Mouse (Mus musculus): ENCODE measurements around the gene St6galnac3. TPM values are rescaled to one million over a fixed set of nuclear protein-coding genes. Genes with fewer than 3 reads are reported as not detected.

St6galnac3 gene
- polyA plus RNA-seq, 1 experiment from 2014 or later: 23.5 TPM

- ATAC-seq (ENCODE audit: low FRiP score): no peak
- Histone ChIP-seq H3K4me3 (replicated peaks) (no peak overlapping the region), H3K9me3 (replicated peaks) (no peaks in the 10 kb centered on the region), H3K4me1 (no peaks in the 10 kb centered on the region), H3K27me3 (replicated peaks) (no peaks in the 10 kb centered on the region), H3K27ac (replicated peaks) (no peak overlapping the region), H3K4me2 (no peak overlapping the region), H3K36me3 (no peaks in the 10 kb centered on the region), H3K9ac (replicated peaks) (no peak overlapping the region)
- 95% methylated on average over 10 of the region's 10 CpGs for WGBS
These were observed 42.7 kb downstream of the St6galnac3 start for GRCm38 (mm10) chr3:153682303-153682702.

GRCm38 (mm10) chr3:153681720-153682119, 43.3 kb downstream of the St6galnac3 start:
- H3K9ac ChIP-seq (replicated peaks): no peak overlapping the region
- ATAC-seq (ENCODE audit: low FRiP score): no peak

GRCm38 (mm10) chr3:153675832-153676231, 49.1 kb downstream of the St6galnac3 start:
- H3K27ac ChIP-seq (replicated peaks): no peak overlapping the region
- H3K36me3 ChIP-seq: no peaks in the 10 kb centered on the region
- ATAC-seq (ENCODE audit: low FRiP score): no peak
- no peaks in the 10 kb centered on the region for H3K9me3 ChIP-seq (replicated peaks)
- WGBS: 10% methylated on average over 7 of the region's 7 CpGs
- H3K9ac ChIP-seq (replicated peaks): no peak overlapping the region
- no peak overlapping the region for H3K4me2 ChIP-seq
- H3K27me3 ChIP-seq (replicated peaks): no peaks in the 10 kb centered on the region
- no peak overlapping the region for H3K4me3 ChIP-seq (replicated peaks)
- H3K4me1 ChIP-seq: peaks cover 8% of the 10 kb centered on the region; the same call in 1 of the 2 replicates

More at GRCm38 (mm10) chr3:153681720-153682119, 43.3 kb downstream of the St6galnac3 start:
- H3K4me3 ChIP-seq (replicated peaks): no peak overlapping the region
- no peaks in the 10 kb centered on the region for H3K9me3 ChIP-seq (replicated peaks)
- no peaks in the 10 kb centered on the region for H3K27me3 ChIP-seq (replicated peaks)
- H3K4me2 ChIP-seq: no peak overlapping the region
- H3K4me1 ChIP-seq: no peaks in the 10 kb centered on the region; the same call in 1 of the 2 replicates
- 93% methylated on average over 9 of the region's 9 CpGs for WGBS
- no peak overlapping the region for H3K27ac ChIP-seq (replicated peaks)
- no peaks in the 10 kb centered on the region for H3K36me3 ChIP-seq

GRCm38 (mm10) chr3:153675073-153675472, 49.9 kb downstream of the St6galnac3 start:
- Histone ChIP-seq H3K9ac (replicated peaks) (no peak overlapping the region), H3K27ac (replicated peaks) (no peak overlapping the region), H3K9me3 (replicated peaks) (no peaks in the 10 kb centered on the region), H3K36me3 (no peaks in the 10 kb centered on the region), H3K27me3 (replicated peaks) (no peaks in the 10 kb centered on the region), H3K4me1 (peaks cover 8% of the 10 kb centered on the region; the same call in 1 of the 2 replicates), H3K4me3 (replicated peaks) (no peak overlapping the region), H3K4me2 (peak overlapping the region; percentile 21; the same call in 1 of the 2 replicates)
- no peak for ATAC-seq (ENCODE audit: low FRiP score)
- WGBS: 25% methylated on average over 12 of the region's 12 CpGs

- H3K4me3 ChIP-seq (replicated peaks): no peak overlapping the region
- no peak overlapping the region for H3K9ac ChIP-seq (replicated peaks)
- peaks cover 8% of the 10 kb centered on the region; the same call in 1 of the 2 replicates for H3K4me1 ChIP-seq
- H3K27ac ChIP-seq (replicated peaks): no peak overlapping the region
- H3K36me3 ChIP-seq: no peaks in the 10 kb centered on the region
- H3K9me3 ChIP-seq (replicated peaks): no peaks in the 10 kb centered on the region
- no peaks in the 10 kb centered on the region for H3K27me3 ChIP-seq (replicated peaks)
- 87% methylated on average over 8 of the region's 8 CpGs for WGBS
- no peak overlapping the region for H3K4me2 ChIP-seq
- no peak for ATAC-seq (ENCODE audit: low FRiP score)
These were observed 50.6 kb downstream of the St6galnac3 start for GRCm38 (mm10) chr3:153674359-153674758.

- peaks cover 14% of the 10 kb centered on the region; the same call in 1 of the 2 replicates for H3K4me1 ChIP-seq
- no peak for ATAC-seq (ENCODE audit: low FRiP score)
- no peaks in the 10 kb centered on the region for H3K36me3 ChIP-seq
- H3K4me2 ChIP-seq: no peak overlapping the region
- no peaks in the 10 kb centered on the region for H3K27me3 ChIP-seq (replicated peaks)
- H3K27ac ChIP-seq (replicated peaks): no peak overlapping the region
- H3K9ac ChIP-seq (replicated peaks): no peak overlapping the region
- H3K4me3 ChIP-seq (replicated peaks): no peak overlapping the region
- WGBS: 84% methylated on average over 12 of the region's 12 CpGs
- H3K9me3 ChIP-seq (replicated peaks): no peaks in the 10 kb centered on the region
These were observed 51.5 kb downstream of the St6galnac3 start for GRCm38 (mm10) chr3:153673451-153673850.

GRCm38 (mm10) chr3:153670953-153671674, 53.9 kb downstream of the St6galnac3 start:
- Histone ChIP-seq H3K4me3 (replicated peaks) (no peak overlapping the region), H3K4me1 (peaks cover 16% of the 10 kb centered on the region; the same call in 1 of the 2 replicates), H3K9me3 (replicated peaks) (no peaks in the 10 kb centered on the region), H3K27ac (replicated peaks) (no peak overlapping the region), H3K9ac (replicated peaks) (no peak overlapping the region), H3K27me3 (replicated peaks) (no peaks in the 10 kb centered on the region), H3K36me3 (no peaks in the 10 kb centered on the region), H3K4me2 (no peak overlapping the region)
- WGBS: 78% methylated on average over 10 of the region's 10 CpGs
- ATAC-seq (ENCODE audit: low FRiP score): no peak

GRCm38 (mm10) chr3:153669737-153670435, 55.1 kb downstream of the St6galnac3 start:
- Histone ChIP-seq H3K9ac (replicated peaks) (no peak overlapping the region), H3K4me2 (no peak overlapping the region), H3K27me3 (replicated peaks) (no peaks in the 10 kb centered on the region), H3K4me3 (replicated peaks) (no peak overlapping the region), H3K4me1 (peaks cover 10% of the 10 kb centered on the region; the same call in 1 of the 2 replicates), H3K27ac (replicated peaks) (no peak overlapping the region), H3K36me3 (no peaks in the 10 kb centered on the region), H3K9me3 (replicated peaks) (no peaks in the 10 kb centered on the region)
- no peak for ATAC-seq (ENCODE audit: low FRiP score)
- 86% methylated on average over 13 of the region's 13 CpGs for WGBS

GRCm38 (mm10) chr3:153669329-153669728, 55.6 kb downstream of the St6galnac3 start:
- H3K27ac ChIP-seq (replicated peaks): no peak overlapping the region
- no peak overlapping the region for H3K4me3 ChIP-seq (replicated peaks)
- no peak for ATAC-seq (ENCODE audit: low FRiP score)
- H3K9ac ChIP-seq (replicated peaks): no peak overlapping the region
- no peaks in the 10 kb centered on the region for H3K9me3 ChIP-seq (replicated peaks)
- WGBS: 74% methylated on average over 8 of the region's 8 CpGs
- no peaks in the 10 kb centered on the region for H3K36me3 ChIP-seq
- peaks cover 10% of the 10 kb centered on the region; the same call in 1 of the 2 replicates for H3K4me1 ChIP-seq
- H3K27me3 ChIP-seq (replicated peaks): no peaks in the 10 kb centered on the region
- H3K4me2 ChIP-seq: no peak overlapping the region

- WGBS: 65% methylated on average over 21 of the region's 21 CpGs
- H3K27ac ChIP-seq (replicated peaks): no peak overlapping the region
- H3K9me3 ChIP-seq (replicated peaks): no peaks in the 10 kb centered on the region
- no peak for ATAC-seq (ENCODE audit: low FRiP score)
- no peaks in the 10 kb centered on the region for H3K36me3 ChIP-seq
- H3K9ac ChIP-seq (replicated peaks): no peak overlapping the region
- no peak overlapping the region for H3K4me2 ChIP-seq
- H3K27me3 ChIP-seq (replicated peaks): no peaks in the 10 kb centered on the region
- H3K4me1 ChIP-seq: peaks cover 15% of the 10 kb centered on the region
- H3K4me3 ChIP-seq (replicated peaks): no peak overlapping the region
These were observed 56.3 kb downstream of the St6galnac3 start for GRCm38 (mm10) chr3:153668447-153669290.

- no peak for ATAC-seq (ENCODE audit: low FRiP score)
- WGBS: 84% methylated on average over 5 of the region's 5 CpGs
- no peak overlapping the region for H3K4me2 ChIP-seq
These were observed 60.3 kb downstream of the St6galnac3 start for GRCm38 (mm10) chr3:153664696-153665095.

More at GRCm38 (mm10) chr3:153664696-153665095, 60.3 kb downstream of the St6galnac3 start:
- no peaks in the 10 kb centered on the region for H3K27me3 ChIP-seq (replicated peaks)
- H3K36me3 ChIP-seq: no peaks in the 10 kb centered on the region
- no peaks in the 10 kb centered on the region for H3K9me3 ChIP-seq (replicated peaks)
- H3K27ac ChIP-seq (replicated peaks): no peak overlapping the region
- H3K4me1 ChIP-seq: peaks cover 38% of the 10 kb centered on the region
- no peak overlapping the region for H3K4me3 ChIP-seq (replicated peaks)
- H3K9ac ChIP-seq (replicated peaks): no peak overlapping the region

All from neural tube, embryonic 15.5 days (tissue).